Mouse (Mus musculus) MEL-GATA-1-ER (cell line): ENCODE results near the gene Bglap2.
A peak's percentile ranks its signal among the peaks of the same experiment; 100 is the strongest.
"Not testable (repeated sequence)": the region's sequence is repeated elsewhere in the genome, so short reads cannot be mapped to it uniquely, and the experiment has no call there.

ENCODE experiments used
- DNase-seq: peaks from one replicate; pipeline ENCODE4 v3.0.0-alpha.2; 2012; ENCODE audit warnings: low read depth; ENCODE audit errors: extremely low read depth

Bglap2 gene

DNA sequence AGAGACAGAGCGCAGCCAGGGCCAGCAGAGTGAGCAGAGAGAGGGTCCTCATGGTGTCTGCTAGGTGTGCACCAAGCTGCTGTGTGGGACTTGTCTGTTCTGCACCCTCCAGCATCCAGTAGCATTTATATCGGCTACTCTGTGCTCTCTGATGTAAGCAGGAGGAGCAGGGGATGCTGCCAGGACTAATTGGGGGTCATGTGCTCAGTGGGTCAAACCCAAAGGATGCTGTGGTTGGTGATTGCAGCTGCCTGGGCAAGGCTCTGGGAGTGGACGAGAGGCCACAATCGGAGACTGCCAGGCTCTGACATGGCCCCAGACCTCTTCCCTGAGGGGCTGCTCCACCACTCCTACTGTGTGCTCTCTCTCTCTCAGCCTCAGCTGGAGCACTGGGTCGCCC, at the start of gene Bglap2:
Gene Bglap2 (minus strand): TSS at position 101 of the 400 bp plus-strand sequence.
- not testable (repeated sequence) for DNase-seq

DNA sequence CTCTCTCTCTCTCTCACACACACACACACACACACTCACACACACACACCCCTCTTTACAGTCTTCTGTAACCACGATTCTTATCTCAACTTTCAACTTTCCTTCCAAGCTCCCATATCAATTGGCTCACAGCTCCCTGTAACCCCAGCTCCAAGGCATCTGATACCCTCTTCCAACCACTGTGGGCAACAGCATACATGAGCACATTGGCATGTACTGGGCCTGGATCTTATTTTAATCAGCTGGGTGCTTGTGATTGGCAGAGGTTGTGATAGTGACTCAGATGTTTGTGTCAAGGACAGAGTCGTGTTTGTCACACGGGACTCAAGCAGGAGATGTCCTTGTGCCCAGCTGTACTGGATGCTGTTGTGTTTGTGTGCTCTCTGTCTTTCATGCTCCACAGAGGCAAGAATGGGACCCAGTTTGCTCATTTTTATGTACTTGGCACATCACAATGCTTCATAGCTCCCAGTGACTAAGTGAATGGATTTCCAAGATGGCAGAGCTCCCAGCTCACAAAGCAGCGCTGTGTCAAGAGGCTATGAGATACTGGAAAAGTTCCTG, 48.9 kb upstream of the Bglap2 start:
- no peak for DNase-seq

DNA sequence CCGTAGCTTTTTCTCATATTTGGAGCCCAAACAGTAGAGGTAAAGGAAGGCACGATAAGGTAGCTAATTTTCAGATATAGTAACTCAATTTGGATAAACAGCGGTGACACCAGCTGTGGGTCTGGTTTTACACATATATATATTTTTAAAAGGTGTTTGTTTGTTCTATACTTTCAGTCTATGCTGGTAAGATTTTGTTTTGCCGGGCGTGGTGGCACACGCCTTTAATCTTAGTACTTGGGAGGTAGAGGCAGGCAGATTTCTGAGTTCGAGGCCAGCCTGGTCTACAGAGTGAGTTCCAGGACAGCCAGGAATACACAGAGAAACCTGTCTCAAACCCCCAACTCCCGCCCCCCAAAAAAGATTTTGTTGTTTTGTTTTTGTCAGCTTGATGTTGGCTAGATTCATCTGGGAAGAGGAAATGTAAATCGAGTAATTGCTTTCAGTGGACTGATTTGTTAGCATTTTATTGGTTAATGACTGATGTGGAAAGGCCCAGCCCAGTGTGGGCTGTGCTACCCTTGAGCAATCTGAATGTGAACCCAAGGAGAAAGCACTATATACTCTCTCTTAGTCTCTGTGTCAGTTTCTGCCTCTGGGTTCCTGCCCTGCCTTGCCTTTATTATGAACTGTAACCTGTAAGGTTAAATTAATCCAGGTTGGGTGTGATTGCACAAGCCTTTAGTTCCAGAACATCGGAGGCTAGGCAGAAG, 47.4 kb upstream of the Bglap2 start:
- DNase-seq: no peak

DNA sequence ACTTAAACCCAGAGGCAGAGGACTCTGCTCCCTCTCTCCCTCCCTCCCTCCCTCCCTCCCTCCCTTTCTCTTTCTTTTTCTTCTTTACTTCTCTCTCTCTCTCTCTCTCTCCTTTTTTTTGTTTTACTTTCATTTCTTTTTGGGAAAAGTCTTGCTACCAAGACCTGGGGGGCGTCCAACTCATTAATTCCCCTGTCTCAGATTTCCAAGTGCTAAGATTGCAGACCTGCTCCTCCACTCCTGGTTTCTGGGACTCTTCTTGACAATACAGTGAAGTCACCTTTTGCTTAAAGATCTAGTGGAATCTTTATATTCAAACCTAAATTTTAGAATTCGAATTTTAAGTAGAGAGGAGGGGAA, 46.8 kb upstream of the Bglap2 start:
- no peak for DNase-seq

DNA sequence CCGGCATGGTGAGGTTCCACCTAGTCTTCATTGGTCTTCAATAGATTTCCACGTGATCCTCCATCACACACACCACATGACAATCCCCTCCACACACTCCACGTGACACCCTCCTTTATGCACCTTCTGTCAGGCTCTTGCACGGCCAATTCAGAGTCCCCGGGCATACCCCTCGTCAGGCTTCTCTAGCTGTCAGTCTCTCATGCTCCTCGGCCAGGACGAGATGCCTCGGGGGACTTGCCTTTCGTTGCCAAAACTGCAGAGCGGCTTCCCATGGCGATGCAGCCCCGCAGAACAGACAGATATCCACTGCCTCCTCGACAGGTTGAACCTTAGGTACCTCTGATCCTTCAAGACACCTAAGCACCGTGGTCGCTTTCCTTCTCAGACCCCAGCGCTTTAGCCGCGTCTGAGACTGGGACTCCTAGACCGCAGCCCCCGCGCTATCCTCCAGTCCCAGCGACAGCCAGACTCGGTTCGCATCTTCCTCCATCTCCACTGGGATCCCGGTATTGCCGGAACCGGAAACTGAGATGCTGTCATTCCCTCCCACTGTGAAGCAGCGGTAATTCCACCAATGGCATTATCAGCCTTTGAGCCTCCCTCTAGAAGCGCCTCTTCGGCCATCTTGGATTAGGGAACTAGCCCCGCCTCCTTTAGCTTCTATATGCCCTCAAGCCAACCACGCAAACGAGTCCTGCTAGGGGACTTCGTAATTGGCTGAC, 46.3 kb upstream of the Bglap2 start, which contains the start of gene Slc25a44:
Gene Slc25a44 (minus strand): TSS at position 535 of the 725 bp plus-strand sequence.
- DNase-seq: peak; percentile 100

DNA sequence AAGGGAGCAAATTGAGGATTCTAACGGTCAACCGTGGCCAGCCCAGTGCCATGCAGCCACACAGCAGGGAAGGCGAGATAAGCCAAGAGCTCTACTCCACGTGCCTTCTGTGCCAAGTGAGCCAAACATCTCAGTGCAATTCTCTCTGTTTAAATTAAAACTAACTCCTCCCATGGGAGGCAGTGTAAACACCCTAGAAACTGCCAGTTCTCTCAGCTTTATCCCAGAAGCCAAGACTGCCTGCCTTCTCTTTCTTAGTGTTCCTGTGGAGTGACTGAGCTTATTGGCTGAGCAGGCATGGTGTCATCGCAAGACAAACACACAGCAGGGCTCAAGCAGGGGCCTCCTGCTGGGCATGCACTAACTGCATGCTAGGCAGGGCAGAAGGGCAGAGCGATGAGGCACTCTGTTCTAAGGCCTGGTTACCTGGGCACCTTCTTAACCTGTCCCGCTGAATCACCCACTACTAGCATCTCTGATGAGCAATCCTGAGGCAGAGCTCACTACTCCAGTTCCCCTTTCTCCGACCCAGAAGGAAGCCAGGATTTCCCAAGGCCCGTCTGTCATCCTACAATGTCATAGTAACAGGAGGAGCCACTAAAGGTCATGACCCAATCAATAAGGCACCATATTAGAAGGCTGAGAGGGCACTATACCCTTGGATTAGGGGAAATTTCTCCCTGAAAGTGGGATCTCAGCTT, 43.7 kb upstream of the Bglap2 start:
- no peak for DNase-seq

DNA sequence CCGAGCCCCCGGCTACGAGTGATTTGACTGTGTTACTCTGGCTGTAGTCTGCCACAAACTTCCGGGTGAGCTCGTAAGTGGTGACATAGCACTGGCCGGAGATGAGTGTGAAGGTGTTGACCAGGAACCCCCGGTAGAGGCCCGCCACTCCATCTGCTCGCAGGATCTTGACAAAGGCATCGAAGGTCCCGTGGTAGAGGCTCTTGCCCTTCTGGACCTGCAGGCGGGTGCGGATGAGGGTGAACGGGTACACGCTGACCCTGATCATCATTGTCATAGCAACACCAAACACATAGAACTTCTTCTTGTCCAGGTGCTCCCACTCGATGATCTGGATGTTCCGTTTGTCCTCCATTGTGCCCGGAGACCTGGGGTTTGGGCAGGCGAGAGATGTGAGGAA, 42.3 kb upstream of the Bglap2 start:
- no peak for DNase-seq

DNA sequence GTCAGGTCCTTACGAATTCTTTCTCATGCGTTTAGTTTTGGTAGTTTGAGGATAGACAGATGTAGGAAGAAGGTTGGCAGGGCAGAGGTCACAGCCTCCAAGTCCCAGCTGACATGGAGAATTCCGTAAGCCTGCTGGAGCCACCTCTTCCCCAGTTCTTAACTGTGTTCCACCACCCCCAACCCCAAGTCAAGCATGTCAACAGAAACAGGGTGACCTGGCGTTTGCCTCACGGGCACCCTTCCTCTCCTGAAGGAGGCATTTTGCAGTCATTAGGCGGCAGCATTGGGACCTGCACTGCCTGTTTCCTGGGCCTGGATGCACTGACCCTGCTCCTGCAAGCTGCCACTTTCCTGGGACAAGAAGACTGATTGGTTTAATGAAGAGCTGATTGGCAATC, 39.5 kb upstream of the Bglap2 start:
- no peak for DNase-seq

DNA sequence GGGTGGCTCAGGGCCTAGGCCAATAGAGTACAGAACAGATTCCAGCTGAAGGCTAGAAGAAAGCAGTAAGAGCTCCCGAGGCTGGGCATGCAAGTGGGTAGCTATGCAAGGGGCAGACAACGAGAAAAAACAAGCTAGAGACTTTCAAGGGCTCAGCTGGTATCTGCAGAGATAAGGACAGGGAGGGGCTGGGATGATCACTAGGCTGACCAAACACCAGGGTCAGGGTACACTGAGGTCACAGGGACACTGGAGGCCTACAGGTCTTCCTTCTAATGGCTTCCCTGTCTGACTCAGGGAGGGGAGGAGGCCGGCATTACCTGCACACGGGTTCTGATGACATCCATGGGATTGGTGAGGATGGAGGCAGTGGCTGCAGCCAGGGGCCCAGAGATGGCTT, 37.2 kb upstream of the Bglap2 start:
- DNase-seq: no peak

DNA sequence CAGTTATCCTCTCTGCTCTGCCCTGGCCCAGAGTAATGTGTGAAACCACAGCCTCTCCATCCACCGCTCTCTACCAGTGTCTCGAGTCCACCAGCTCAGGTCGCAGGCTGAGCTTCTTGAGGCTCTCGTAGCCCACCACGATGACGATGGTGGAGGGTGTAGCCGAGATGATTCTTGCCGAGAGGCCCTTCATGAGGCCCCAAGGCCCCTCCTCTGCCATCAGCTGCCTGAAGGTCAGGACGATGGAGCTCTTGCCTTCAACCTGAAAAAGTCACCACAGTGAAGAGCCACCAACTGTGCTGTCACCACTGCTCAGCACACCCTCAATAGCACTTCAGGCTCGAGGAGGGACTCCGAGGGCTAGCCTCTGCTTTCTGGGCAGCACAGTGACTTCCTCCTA, 34.1 kb upstream of the Bglap2 start:
- no peak for DNase-seq

DNA sequence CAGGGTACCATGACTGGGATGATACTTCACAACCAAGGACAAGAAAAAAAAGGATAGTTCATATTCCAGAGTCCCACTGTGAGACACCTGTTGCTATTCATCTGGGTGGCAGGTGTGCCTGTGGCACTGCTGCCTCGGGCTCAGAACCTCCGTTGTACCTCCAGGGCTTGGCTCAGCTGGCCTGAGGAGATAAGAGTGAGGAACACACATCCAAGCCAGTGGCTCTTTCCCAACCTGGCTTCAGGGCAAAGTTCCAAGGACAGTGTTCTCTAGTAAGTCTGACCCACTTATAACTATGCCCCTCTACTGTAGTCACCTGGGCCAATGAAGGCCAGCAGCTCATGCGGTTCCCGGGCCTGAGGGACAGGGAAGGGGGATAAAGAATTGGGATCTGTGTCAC, 33.2 kb upstream of the Bglap2 start:
- DNase-seq: no peak

DNA sequence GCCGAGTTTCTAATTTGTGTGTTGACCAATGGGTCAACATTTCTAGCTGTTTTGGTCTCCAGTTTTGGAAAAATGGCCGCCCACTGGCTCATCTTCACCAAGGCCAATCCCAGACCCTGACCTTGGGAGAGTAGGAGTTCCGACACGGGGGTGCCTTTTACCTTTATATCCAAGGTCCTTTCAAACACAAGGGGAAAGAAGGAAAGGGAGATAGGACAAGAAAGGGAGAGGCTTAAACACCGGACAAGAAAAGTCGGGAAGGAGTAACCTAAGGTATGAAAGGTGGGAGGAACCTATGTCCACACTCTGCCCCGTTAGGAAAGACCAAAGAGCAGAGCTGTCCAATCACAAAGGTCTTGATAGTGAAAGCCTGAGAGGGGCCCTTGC, 32.1 kb upstream of the Bglap2 start:
- DNase-seq: no peak

DNA sequence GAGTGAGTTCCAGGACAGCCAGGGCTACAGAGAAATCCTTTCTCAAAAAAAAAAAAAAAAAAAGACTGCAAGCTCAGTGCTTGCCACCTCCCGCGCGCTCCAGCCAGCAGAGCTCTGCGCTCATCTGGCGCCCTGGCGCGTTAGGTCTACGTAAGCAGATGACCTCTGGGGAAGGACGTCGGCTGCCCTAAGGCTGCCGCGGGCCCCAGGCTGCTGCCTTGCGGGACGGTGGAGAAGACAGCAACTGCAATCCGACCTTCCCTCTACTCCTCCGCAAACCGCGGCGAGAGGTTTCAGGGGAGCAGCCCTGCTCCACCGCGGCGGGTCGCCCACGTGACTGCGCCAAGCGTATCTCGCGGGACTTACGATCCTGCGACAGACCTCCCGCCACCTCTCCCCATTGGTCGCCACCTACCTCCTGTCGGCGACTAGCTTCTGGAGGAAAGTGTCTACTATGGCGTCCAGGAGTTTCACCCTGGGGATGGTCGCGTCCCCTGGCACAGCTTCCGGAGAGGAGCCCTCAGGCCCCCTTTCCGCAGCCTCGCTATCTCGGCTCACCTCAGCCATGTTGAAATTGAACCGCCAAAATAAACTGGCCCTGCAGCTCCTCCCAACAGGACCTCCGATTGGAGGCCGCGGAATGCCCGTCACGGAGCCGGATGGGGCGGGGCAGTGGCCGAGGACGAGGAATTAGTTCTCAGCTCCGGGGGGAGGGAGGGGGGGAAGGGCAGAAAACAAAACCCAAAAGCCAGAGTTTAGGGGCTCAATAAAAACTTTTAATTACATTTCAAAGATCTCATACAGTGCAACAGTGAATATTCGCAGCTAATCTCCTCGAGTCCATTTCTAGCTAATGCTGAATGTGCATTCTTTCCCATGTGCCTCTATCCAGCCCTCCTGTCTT, 31.5 kb upstream of the Bglap2 start, which contains the start of gene Pmf1:
Gene Pmf1 (minus strand): TSS at position 591 of the 904 bp plus-strand sequence.
- DNase-seq: peak; percentile 92

DNA sequence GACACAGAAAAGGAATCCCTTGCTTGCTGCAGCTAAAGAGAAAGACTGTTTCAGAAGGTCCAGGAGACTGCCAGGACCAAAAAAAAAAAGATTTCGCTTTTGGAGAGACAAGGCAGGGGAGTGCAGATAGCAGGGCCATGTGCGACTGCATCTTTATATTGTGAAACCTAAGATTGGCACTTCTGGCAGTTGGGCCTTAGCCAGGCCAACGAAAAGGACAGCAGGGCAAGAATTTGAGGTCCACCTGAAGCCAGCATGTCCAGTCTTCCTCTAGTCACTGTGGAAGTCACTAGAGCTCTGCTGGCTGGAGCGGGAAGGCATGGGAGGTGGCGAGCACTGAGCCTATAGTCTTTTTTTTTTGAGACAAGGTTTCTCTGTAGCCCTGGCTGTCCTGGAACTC, 30.5 kb upstream of the Bglap2 start:
- no peak for DNase-seq

DNA sequence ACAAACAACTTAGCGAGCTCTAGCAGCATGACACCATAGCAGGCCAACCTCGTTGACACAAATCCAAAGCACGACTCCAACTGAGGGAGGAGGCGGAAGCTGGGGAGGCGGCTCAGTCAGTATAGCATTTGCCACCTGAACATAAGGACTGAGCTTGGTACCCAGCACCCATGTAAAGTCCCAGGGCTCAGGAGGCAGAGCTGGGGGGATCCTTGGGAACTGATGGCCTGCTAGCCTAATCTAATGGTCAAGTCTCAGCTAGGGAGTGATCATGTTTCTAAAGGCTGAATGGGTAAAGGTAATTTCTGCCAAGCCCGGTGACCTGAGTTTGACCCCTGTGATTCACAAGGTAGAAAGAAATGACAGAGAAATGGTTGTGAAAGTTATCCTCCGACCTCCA, 29.0 kb upstream of the Bglap2 start:
- no peak for DNase-seq

DNA sequence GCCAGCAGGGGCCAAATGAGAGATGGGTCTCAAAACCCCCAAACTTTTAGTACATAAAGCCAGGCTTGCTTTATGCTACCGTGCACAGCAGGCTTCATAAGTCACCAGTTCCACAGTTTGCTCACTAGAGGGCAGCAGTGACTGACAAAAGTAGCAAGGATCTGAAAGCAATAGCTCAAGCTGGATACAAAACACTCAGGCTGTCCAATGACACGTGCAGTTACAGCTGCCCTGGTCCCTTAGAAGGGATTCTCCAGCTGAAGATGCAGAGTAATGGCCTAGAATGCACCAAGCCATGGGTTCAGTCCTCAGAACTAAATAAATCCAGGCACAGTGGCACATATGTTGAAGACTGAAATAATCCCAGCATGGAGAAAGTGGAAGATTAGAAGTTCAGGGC, 28.6 kb upstream of the Bglap2 start:
- peak; percentile 80 for DNase-seq

DNA sequence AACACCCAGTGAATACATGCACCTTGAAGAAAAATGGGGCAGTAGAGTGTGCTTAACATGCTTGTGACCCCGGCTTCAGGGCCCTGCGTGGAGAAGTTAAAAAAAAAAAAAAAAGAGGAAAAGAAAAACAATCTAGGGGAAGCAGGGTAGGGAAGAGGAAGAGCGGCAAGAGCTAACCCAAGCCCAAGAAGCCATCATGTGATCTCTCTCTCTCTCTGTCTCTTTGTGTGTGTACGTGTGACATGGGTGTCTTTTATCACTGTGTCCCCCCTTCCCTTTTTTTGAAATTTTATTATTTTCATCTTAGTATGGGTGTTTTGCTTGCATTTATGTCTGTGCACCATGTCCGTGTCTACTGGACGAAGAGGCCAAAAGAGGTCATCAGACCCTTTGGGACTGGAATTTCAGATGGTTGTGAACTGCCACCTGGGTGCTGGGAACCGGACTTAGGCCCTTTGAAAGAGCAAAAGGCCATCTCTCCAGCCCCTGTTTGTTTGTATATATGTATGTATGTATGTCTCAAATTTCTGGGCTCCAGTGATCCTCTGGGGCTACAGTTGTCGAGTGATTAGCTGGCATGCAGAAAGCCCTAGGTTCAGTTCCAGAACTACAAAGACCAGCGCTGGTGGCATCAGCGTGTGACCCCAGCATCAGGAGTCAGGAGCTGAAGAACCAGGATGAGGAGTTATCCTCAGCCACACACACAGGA, 25.2 kb upstream of the Bglap2 start:
- DNase-seq: no peak

DNA sequence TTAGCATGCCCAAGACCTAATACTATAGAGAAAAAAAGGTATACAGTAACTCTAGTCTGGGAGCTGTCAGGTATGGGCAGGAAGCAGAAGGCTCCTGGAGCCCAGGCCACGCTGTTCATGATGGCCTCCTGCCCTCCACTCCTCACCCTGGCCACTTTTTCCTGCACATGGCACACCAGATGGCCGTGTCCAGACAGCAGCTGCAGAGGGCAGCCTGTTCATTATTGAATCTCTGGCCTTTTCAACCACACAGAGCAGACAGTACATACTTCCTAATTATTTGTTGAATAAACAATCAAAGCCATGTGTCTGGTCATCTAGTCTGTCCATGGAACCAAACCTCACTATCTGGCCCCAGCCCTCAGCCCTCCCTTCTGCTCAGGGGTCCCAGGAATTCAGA, 20.2 kb upstream of the Bglap2 start:
- no peak for DNase-seq

DNA sequence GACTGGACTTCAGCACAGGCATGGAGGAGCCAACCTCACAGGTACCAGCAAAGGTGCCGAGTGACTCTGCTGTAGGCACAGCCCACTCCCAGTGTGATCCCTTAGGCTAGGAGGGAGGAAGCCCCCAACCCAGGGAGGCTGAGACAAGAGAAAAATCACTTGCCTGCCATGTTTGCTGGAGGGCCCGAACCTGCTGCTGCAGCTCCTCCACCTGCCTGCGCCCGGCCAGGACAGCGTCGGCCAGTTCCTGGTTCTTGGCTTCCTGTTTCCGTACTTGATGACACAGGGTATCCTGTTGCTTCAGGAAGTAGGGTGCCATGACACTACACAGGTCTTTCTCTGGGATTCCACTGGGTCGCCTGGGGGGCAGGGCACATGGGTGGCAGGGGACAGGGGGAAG, 17.2 kb upstream of the Bglap2 start:
- DNase-seq: no peak

DNA sequence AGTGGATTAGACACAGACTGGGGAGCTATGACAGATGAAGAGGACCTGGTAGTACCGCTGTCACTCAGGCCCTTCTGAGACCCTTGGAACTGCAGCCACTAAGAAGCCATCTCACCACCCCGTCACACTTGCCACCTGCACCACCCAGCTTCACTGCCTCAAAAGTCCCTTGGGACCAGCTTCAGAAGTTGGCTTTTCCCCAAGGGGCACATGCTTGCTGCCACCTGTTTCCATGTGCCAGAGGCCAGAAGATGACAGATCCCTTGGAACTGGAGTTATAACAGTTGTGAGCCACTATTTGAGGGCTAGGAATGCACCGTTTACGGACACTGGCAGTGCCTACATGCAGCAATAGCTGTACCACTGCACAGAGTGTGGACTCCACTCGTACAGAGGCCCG, 16.8 kb upstream of the Bglap2 start:
- no peak for DNase-seq
